Mouse (Mus musculus): ENCODE results near the gene Tirap. TPM values are rescaled to one million over a fixed set of nuclear protein-coding genes. Genes with fewer than 3 reads are reported as not detected.

Gene Tirap
- total RNA-seq, 2 experiments from 2014 or later = 8.0 to 8.4 TPM

DNA sequence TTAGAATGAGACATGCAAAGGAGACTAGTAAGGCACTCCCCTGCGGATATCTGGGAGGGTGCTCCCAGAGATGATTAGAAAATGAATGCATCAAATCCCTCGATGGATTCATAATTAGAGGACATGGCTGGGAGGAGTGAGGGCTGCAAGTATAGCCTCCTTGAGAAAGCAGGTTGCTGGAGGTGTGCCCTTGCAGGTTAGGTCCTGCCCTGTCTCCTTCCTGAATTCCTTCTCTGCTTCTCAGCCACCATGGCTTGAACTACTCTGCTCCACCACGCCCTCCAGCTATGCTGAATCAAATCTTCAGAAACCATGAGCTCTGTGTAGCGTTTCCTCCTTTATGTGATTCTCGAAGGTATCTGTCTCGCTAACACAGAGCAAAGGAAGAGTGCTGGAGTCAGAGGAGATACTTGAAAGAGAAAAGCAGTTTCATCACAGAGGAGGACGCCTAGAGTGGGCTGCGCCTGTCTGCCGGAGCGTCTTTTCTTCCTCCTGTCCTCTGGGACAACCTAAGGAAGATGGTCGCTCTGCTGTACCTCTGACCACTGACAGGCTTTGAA lies 7.0 kb downstream of the Tirap start:
- no peak for DNase-seq

DNA sequence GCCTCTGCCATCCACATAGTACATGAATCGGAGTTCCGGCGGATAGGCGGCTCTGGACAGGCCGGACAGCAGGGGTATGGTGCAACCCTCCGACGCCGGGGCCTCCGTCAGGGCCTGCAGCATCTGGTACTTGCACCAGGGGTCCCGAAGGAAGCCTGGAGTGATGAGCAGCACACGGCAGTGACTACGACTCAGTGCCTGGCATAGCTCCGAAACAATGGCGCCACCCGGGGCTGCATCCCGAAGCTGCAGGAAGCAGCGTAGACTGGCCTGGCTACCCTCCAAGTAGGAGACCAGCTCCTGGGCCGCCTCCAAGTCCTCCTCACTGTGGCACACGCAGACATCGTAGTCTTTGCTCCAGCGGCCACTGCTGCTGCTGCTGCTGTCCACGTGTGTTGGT lies 11.4 kb downstream of the Tirap start:
- peak; percentile 71 for DNase-seq

DNA sequence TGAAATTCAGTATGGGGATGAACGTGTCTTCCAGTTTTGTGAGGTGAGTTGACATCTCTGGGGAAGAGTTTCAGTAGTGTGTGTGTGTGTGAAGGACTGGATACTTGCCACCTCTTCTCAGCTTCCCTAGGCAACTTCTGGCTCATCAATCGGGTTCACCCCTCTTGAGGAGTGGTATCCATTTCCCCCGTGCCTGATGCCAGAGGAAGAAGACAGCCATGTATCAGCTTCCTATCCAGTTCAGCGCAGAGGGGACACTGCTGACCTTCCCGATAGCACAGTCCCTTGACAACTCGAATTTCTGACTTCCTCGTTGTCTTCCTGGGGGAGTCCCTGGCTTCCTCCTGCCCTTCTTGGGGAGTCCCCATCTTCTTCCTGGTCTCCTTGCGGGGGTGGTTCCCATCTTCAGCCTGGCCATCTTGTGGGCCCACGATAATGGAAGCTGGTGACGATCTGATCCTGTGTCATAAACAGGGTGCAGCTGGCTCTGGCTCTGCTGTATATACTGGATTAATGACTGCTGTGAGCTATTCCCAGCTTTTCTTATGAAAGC lies 12.7 kb downstream of the Tirap start:
- no peak for DNase-seq

DNA sequence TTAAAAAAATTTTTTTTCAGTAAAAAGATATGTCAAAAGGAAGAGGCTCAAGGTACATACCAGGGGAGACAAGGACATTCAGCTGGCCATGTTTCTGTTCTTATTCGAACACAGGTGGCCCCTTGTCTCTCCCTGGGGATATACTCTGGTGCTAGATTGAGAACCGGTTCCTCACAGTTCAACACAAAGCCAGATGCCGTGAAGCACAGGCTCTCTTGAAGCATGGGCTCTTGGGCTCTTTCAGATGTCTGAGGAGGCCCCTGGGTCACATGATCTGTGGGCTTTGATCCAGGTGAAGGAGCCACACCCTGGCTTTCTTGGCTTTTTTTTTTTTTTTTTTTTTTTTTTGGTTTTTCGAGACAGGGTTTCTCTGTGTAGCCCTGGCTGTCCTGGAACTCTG lies 13.7 kb downstream of the Tirap start:
- no peak for DNase-seq

DNA sequence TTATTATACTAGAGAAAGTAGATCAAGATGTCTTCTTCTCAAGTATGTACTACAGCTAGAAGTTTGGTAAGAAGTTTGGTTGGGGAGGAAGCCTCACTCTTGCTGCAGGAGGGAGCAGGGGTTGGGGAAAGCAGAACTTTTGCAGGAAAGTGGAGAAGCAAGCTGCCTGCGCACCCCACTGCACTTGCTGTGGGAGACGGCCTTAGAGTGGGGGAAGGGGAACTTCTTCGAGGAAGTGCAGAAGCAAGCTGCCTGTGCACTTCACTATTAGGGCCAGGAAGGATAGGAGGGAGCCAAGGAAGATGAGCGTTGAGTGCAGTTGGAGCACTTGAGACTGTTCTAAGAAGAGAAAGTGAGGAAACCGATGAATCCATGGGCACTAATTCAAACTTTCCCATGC lies 16.7 kb downstream of the Tirap start:
- DNase-seq = no peak

DNA sequence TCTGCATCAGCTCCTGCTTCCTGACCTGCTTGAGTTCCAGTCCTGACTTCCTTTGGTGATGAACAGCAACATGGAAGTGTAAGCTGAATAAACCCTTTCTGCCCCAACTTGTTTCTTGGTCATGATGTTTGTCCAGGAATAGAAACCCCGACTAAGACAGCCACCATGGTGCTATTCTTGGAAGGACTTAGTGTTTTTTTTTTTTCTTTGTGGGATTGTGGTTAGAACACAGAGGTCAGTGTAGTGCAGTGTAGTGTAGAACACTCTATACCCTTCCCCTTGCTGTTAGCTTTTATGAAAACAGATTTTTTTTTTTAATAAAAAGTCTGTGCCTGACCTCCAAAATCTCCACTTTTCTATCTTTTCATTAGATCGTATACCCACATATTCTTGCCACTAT lies 17.3 kb downstream of the Tirap start:
- no peak for DNase-seq

DNA sequence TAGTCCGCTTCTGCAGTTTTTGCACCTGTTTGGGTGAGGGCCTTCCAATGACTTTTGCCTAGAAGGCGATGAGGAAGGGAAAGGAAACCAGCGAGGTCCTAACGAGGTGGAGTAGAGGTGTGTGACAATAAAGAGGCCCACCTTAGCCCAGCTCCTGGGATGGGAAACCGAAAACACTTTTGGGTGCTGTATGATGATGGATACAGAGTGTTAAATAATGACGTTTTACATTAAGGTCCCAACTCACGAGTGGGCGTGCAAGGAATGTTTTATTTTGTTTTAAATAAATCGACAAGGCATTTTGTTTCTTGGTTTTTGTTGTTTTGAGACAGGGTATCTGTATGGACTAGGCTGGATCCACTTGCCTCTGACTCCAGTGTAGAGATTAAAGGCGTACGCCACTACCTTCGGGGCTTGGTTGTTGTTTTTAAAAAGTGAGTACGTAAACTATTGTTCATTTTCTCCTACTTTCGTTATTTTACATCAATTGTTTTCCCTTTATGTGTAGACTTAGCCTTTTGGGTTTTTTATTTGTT lies 23.9 kb downstream of the Tirap start:
- no peak for DNase-seq

DNA sequence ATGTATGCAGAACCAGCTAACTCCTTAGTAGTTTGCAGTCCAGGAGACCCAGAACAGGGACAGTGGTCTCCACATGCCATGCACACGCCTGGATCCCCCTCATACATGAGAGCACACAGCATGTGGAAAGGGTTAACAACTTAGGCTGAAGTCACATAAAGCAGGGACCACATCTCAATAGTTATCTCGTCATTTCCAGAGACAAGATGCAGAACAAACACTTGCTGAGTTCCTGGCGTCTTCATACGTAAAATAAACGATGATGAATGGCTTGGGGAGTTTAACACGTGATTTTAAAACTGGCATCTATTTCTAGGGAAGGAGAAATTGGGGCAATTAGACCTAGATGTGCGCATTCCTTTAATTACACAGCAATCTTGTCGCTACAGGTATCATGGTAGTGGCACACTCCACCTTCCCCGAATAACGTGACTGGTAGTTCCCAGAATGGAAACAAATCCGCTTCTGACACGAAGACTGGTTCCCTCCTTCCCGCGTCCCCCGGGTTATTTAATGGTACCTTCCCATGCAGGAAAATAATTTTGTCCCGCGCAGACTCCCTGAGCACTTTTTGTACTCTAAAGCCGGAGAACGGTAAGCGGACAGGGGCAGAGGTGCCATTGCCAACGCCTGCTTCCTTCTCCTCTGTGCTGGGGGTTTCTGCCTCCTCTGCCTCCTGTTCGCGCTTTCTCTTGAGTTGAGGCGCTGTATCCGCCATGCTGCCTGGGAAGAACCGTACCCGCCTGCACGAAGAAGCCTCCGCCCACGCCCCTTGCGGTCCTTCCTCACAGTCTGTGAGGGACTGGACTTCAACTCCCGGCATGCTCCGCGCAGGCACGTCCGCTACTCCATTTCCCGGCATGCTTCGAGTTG lies 24.6 kb downstream of the Tirap start, which contains the start of gene Dcps:
Gene Dcps, minus strand, starts transcription at position 811 of the 873 bp plus-strand sequence.
- peak; percentile 94 for DNase-seq

DNA sequence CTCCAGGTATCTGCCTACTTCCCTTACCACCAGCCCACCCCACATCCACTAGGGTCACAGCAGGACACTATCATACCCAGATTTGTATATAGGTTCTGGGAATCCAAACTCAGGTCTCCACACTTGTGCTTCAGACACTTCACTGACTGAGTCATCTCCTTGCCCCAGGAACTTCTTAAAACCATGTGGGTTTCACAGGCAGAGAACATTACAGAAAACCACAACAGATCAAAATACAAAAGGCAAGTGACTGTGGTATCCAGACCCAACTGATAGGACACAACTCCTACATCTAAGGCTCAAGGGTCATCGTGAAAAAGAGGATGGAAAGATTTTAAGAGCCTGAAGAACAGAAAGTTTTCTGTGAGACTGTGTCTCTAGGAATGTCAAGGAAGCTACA lies 26.8 kb downstream of the Tirap start:
- no peak for DNase-seq

DNA sequence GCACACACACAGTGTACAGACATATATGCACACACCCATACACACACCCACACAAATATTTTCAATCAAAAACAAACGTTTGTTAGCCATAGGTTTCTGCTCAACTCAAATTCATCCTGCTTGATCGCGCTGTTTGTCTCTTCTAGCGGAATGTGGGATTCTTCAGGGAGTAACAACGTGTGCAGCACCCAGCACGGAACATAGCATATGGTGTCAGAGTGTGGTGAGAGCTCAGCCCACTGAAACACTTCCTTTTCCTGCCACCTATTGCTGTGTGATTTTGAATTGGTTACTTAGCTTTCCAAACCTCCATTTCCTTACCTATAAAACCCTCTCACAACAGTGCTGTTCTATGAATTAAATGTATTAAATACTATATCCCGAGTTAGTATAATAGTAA lies 30.0 kb downstream of the Tirap start:
- DNase-seq = no peak

DNA sequence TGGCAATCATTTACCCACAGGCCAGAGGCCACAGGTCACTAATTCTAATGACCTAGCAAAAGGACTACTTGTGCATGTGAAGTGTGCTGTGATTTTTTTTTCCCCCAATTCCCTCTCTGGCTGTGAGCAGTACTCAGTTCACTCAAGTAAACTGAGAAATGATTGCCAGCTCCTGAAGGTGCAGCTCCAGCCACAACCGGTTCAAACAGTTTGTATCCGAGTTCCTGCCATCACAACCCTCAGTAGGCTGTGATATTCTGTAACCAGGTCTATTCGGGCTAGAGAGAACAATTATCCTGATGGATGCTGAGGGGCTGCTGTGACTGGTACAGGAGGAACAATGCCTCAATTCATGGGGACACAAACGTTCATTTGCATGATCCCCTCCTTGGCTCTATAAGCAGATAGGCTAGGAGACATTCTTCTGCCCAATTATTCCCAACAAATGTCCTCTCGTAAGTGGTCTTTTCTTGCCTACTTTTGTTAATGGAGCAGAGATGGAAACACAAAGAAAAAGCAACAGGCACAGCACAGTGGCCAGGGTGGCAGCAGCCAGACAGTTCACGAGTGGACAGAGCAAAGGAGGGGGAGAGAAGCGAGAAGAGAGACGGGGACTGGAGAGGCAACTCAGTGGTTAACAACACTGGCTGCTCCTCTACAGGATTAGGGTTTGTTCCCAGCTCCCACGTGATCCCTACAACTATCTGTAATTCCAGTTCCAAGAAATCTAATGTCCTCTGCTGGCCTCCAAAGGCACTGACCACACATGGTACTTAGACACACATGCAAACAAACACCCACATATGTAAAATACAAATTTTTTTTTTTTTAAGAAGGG lies 33.1 kb downstream of the Tirap start:
- DNase-seq = no peak

DNA sequence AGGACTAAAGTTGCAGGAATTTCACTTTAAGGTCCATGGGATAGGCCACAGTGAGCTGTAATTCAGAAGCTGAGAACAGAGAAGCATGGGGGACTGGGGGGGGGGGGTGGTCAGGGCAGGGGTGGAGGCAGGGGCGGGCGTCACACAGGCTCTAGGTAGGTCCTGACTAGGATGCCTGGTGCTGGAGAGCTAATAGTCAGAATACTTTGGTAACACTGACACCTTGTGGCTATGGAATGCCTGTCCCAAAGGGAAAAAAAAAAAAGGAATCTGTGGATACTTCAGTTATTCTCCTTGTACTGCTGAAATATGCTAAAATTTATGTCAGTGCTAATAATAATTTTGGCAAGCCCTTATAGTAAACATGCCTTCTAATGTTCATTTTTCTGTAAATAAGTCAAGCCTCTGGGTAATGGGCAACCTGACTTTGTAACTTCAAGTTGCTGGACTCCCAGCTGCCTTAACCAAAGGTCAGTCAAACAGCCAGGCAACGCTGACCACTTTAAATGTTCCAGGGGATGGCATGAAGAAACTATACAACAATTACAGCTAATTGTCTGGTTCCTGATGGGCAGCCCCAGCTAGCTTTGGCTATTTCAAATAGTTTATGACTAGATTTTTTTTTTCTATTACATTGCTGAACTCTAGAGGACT lies 33.8 kb downstream of the Tirap start:
- DNase-seq = peak; percentile 31

DNA sequence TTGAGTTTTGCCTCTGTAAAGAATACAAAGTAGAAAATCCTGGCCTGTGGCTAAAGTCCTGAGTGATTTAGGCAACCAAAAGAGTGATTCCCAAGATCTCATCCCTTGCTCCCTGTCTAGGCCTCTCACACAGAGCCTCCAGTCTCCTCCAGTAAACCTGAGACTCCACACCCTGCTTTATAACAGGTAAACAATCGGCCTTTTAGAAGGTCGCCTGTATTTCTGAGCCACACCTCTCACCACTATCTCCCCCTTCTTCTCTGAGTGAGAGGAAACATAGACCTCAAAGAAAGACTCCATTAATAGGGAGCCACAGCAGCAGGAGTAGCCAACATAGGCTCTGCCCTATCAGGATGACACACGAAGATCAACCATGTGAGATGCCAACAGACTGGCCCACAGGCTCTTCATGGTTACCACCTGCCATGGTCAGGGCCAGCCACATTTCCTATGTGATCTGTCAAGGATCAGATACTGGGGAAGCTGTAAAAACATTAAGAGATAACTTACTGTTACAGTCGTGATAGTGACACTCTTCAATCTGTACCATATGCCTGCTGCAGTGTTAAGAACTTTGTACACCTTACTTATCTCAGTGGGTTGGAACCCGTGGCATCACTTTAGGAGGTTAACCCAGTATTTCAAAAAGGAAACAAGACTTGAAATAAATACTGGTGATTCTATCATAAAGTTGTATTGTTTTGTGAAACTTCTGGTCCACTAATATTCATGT lies 35.8 kb downstream of the Tirap start:
- no peak for DNase-seq

DNA sequence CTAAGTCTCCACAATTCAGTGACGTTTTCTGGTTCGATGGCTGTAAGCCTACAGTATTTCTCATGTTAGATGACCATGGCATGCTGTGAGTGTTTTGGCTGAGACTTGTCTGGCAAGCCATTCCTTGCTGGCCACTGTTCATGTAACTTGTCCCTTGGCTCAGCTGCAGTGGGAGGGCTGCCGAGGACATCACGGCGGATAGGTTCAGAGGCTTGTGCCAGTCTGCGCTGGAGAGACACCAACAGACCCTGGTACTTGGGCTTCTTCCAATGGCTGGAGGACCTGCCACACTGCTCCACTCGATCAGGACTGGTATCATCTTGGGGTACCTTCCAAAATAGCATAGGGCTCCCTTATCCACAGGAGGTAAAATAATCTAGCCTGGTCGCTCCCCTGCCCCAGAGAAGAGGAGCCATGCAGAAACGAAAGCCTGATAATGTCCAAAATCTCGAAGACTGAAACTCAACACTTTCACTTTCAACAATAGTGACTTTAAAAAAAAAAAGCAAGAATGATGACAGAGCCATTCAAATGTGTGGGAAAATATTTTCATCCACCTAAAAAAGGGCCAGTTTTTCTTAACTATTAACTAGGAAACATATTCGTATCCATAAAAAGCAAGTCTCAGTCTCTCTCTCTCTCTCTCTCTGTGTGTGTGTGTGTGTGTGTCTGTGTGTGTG lies 36.9 kb downstream of the Tirap start:
- peak; percentile 68 for DNase-seq

DNA sequence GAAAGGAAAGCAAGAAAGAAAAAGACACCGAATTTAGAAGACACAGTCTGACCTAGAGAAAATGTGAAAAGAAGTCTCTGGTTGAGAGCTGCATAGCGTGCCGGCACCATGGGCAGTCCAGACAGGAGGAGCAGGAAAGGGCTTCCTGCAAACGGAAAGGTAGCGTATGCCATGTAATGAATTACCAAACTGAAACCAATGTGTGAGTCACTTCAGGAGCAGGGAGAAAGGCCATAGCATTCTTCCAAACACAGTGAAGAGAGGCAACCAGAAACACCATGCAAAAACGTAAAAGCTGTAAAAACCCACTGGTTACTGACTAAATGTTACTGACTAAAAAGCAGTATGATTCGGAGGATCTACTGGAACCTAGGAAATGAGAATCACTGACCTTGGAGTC lies 38.4 kb downstream of the Tirap start:
- DNase-seq = no peak

DNA sequence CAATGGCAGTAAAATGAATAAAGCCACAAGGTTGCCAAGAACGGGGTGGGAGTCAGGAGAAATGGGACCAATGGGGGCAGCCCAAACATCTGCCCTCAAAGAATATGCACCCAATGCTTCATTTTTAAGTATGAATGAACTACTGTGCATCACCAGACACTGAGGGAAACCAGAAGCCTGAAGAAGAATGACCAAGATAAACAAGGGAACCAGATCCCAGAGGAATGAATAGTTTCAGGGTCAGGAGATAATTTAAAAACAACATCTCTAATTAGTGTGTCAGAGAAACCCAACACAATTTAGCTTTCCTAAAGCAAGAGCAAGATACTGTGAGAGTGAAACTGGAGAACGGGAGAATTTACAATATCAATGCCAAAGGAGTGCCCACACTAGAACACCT lies 39.4 kb downstream of the Tirap start:
- DNase-seq = no peak

DNA sequence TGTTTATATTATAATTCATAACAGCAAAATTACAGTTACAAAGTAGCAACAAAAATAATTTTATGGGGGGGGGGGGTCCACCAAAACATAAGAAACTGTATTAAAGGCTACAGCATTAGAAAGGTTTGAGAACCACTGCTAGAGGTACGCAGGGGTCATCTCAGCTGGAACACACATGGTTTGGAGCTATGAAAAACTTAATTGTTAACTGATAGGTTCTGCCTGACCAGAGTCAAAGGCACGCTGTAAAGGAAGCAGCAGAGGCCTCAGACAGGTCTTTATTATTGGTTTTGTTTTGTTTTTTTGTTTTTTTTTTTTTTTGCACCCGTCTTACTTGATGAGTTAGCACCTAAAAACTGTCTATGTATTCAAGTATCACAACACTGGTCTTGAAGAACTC lies 41.6 kb downstream of the Tirap start:
- no peak for DNase-seq

DNA sequence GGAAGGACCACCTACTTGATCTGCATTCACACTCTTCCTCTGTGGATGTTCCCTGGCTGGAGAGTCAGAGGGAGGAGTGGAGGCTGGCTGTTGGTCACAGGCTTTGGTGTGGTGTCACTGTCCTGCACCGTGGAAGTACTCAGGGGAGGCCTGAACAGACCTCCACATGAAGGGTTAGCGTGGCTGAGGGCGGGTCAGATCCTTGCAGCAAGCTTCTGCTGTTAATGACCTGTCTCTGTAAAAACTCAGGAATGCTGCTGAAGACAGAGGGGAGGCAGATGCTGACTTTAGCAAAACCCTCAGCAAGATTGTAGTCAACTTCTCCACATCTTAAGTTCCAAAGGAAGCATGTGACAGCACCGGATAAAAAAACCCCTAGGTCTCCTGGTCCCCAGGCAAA lies 43.2 kb downstream of the Tirap start:
- no peak for DNase-seq

DNA sequence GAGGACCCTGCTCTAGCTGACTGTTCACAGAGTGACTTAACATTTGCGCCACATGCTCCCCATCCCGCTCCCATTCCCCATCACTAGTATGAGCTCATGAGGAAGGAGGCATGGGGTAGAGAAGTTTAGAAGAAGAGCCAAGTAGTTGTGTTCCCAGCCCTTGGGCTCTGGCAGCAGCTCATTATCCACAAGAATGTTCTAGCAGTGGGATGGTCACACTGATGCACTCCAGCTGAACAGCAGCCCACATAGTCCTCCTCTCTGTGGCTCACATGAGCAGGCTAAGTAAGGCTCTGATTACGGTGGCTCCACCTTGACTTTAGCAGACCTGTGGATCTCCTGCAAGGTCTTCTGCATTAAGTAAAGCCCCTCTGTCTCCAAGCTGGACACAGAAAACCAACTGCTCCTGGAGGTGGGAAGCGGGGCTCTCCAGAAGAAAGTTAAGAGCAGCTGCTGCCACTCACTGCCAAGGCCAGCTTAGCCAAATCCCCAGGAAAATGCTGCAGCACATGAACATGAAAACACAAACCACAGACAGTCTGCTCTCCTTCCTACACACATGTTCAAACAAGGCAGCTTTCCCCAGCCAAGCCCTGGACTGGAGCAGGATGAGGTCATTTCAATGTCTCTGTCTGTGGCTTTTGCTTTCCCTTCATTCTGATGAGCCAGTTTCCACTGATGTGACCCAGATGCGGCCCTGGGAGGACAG lies 43.9 kb downstream of the Tirap start:
- DNase-seq = no peak

DNA sequence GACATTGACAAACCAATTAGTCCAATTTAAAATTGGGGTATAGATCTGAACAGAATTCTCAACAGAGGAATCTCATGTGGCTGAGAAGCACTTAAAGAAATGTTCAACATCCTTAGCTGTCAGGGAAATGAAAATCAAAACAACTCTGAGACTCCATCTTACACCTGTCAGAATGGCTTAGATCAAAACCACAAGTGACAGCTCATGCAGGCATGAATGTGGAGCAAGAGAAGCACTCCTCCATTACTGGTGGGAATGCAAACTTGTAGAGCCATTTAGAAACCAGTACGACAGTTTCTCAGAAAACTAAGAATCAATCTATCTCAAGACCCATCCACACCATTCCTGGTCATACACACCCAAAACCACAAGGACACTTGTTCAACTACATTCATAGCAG lies 47.2 kb downstream of the Tirap start:
- no peak for DNase-seq
